In genomic region chr12:31895888-31896287, GRCm38 (mm10) we compare ENCODE assay signal across 9 mouse cellular contexts. TPM values are rescaled to one million over a fixed set of nuclear protein-coding genes. Genes with fewer than 3 reads are reported as not detected.
DNase-seq lines count a peak whose midpoint lies in the region; ATAC-seq lines count a peak whose summit lies in the region.
"Had no signal": no experiment of that assay in that cellular context is flagged by ENCODE, and none has a peak within 500 bp of the region (broad histone marks: within the 10 kb centered on the region; RNA-seq: fewer than 3 reads in every experiment).

No protein-coding gene starts in this region.

- peak; percentile 85 for DNase-seq in right cerebral cortex, adult 18-20 months
- DNase-seq in right cerebral cortex, postnatal 4 days = no peak
- DNase-seq in frontal cortex, adult 2 months (ENCODE audit: extremely low spot score in 1 of 2, low spot score in 1 of 2) = peak; percentile 72 to 78
- peak; percentile 72 for DNase-seq in retina, embryonic 14.5 days (ENCODE audit: low spot score)
- no peak for DNase-seq in spleen, adult 12 weeks (ENCODE audit: low spot score)
- no peak for DNase-seq in kidney, adult 18-20 months

- H3K4me3 ChIP-seq in limb, embryonic 12.5 days (replicated peaks) = no peak overlapping the region

- H3K27me3 ChIP-seq in limb, embryonic 12.5 days = no peaks in the 10 kb centered on the region
- H3K27me3 ChIP-seq: Patski had no signal

- WGBS in limb, embryonic 12.5 days = 25% methylated on average over 2 of the region's 2 CpGs

- no peak; the same call in 1 of the 2 replicates for ATAC-seq in limb, embryonic 12.5 days (ENCODE audit: insufficient number of reproducible peaks, insufficient read depth, low FRiP score, low TSS enrichment, low read depth)
- ATAC-seq in erythroblast, adult 5-6 weeks (replicated peaks; ENCODE audit: low FRiP score, poor library complexity, severe bottlenecking) = no peak
- ATAC-seq: Patski had no signal

- H3K4me2 ChIP-seq in limb, embryonic 12.5 days = no peak overlapping the region

- peaks cover 24% of the 10 kb centered on the region for H3K4me1 ChIP-seq in limb, embryonic 12.5 days (replicated peaks)

- H3K9ac ChIP-seq in limb, embryonic 12.5 days (replicated peaks) = no peak overlapping the region

- peak overlapping the region; percentile 69; the same call in 1 of the 2 replicates for H3K27ac ChIP-seq in limb, embryonic 12.5 days

- no peaks in the 10 kb centered on the region; the same call in 1 of the 2 replicates for H3K36me3 ChIP-seq in limb, embryonic 12.5 days

- no peaks in the 10 kb centered on the region for H3K9me3 ChIP-seq in limb, embryonic 12.5 days

RNA-seq across cellular contexts. Expression of gene Hbp1, which starts 54.4 kb away (rescaled TPM):
- polyA plus RNA-seq in frontal cortex, adult 2 months (2012; rRNA removed) = 42.6 and 43.3 TPM in 2 replicates
- 133 and 134 TPM in 2 replicates for polyA plus RNA-seq in limb, embryonic 12.5 days (2016; fragmentation: Nextera tagmentation; extraction: Ambion mirVana)
- 323 and 325 TPM in 2 replicates for total RNA-seq in erythroblast, adult 5-6 weeks (2015; ENCODE audit: low replicate concordance)
- 332 and 347 TPM in 2 replicates for total RNA-seq in erythroblast, adult 5-6 weeks (2017; ENCODE audit: low replicate concordance)

Comparison
In these comparisons a context has a peak if more than half of its experiments do, and no peak if none do; other contexts are left out.
1. DNase-seq: peak in right cerebral cortex, adult 18-20 months (single experiment), frontal cortex, adult 2 months (2 of 2) and retina, embryonic 14.5 days (single experiment); none in right cerebral cortex, postnatal 4 days (single experiment), spleen, adult 12 weeks (single experiment) and kidney, adult 18-20 months (single experiment).